Mouse (Mus musculus) CH12.LX (cell line): ENCODE results near the gene Crtc3. TPM values are rescaled to one million over a fixed set of nuclear protein-coding genes. Genes with fewer than 3 reads are reported as not detected.

Experiments used
- DNase-seq: peaks from one replicate; pipeline ENCODE4 v3.0.0-alpha.2; 2013; ENCODE audit errors: extremely low read depth
- H3K27ac ChIP-seq: 2 replicates; pipeline ENCODE4 v1.5.1; 2012; ENCODE audit warnings: low read depth, mild to moderate bottlenecking, control low read depth, moderate library complexity; ENCODE audit not compliant: insufficient read depth
- H3K27me3 ChIP-seq: replicated peaks from 2 replicates; pipeline ENCODE3; 2012; ENCODE audit warnings: inconsistent platforms
- H3K36me3 ChIP-seq, 2 experiments: replicated peaks in 1 of 2; 2 replicates each; pipeline versions ENCODE3 to v1.6.1; 2012; ENCODE audit warnings: inconsistent platforms in 1 of 2, low read length in 1 of 2, mild to moderate bottlenecking in 1 of 2, mixed read lengths in 1 of 2, moderate library complexity in 1 of 2; ENCODE audit not compliant: control insufficient read depth in 1 of 2, insufficient read depth in 1 of 2
- H3K4me1 ChIP-seq, 2 experiments: 2 replicates each; pipeline ENCODE4 v1.6.1; 2012; ENCODE audit warnings: inconsistent platforms in 1 of 2, moderate library complexity in 1 of 2; ENCODE audit not compliant: insufficient read depth in 2 of 2, control insufficient read depth in 1 of 2
- H3K4me2 ChIP-seq: 2 replicates; pipeline ENCODE4 v1.6.1; 2012; ENCODE audit warnings: low read depth, mild to moderate bottlenecking, control low read depth; ENCODE audit not compliant: poor library complexity, insufficient read depth, severe bottlenecking
- H3K4me3 ChIP-seq, 3 experiments: fragments of 150-350 bp in 1 of 3; sonication (generic) in 1 of 3; replicated peaks in 1 of 3; 2 replicates each; pipeline versions ENCODE3 to v1.5.1; 2011 to 2012; ENCODE audit warnings: low read depth in 2 of 3, low read length in 2 of 3, mild to moderate bottlenecking in 2 of 3, moderate library complexity in 2 of 3, control low read depth in 1 of 3, improper control_type of control experiment in 1 of 3, inconsistent platforms in 1 of 3, mixed read lengths in 1 of 3; ENCODE audit not compliant: poor library complexity in 1 of 3
- H3K79me2 ChIP-seq: replicated peaks from 2 replicates; pipeline ENCODE4 v1.6.1; 2012; ENCODE audit warnings: mild to moderate bottlenecking, moderate library complexity; ENCODE audit not compliant: control insufficient read depth, poor library complexity, insufficient read depth, severe bottlenecking; ENCODE audit errors: extremely low read depth
- H3K9ac ChIP-seq: 2 replicates; pipeline ENCODE4 v1.6.1; 2012; ENCODE audit warnings: low read depth, mild to moderate bottlenecking, control low read depth, moderate library complexity; ENCODE audit not compliant: insufficient read depth
- H3K9me3 ChIP-seq: replicated peaks from 2 replicates; pipeline ENCODE3; 2012; ENCODE audit warnings: low read length, inconsistent platforms, mixed read lengths
- BHLHE40 ChIP-seq: IDR thresholded peaks from 2 replicates; pipeline ENCODE4 v1.6.1; 2011; ENCODE audit warnings: mild to moderate bottlenecking, low read depth, low read length, improper control_type of control experiment
- CHD1 ChIP-seq: IDR thresholded peaks from 2 replicates; pipeline ENCODE4 v1.6.1; 2012; ENCODE audit warnings: low read depth, low read length, improper control_type of control experiment, inconsistent platforms
- CTCF ChIP-seq, 2 experiments: IDR thresholded peaks in 1 of 2; conservative IDR thresholded peaks in 1 of 2; 2 replicates each; pipeline ENCODE4 v1.5.1; 2011 to 2012; ENCODE audit warnings: low read depth in 2 of 2, low read length in 2 of 2, improper control_type of control experiment in 1 of 2, inconsistent platforms in 1 of 2, mild to moderate bottlenecking in 1 of 2, moderate library complexity in 1 of 2
- IRF4 ChIP-seq: IDR thresholded peaks from 2 replicates; pipeline ENCODE4 v1.6.1; 2014; ENCODE audit warnings: low read depth, mild to moderate bottlenecking, inconsistent platforms, low read length, improper control_type of control experiment
- JUND ChIP-seq: conservative IDR thresholded peaks from 2 replicates; pipeline ENCODE4 v1.6.1; 2011; ENCODE audit warnings: low read depth, low read length, improper control_type of control experiment
- MAX ChIP-seq: IDR thresholded peaks from 2 replicates; pipeline ENCODE4 v1.6.1; 2011; ENCODE audit warnings: low read length, improper control_type of control experiment
- MAZ ChIP-seq: IDR thresholded peaks from 2 replicates; pipeline ENCODE4 v1.6.1; 2012; ENCODE audit warnings: low read depth, mild to moderate bottlenecking, inconsistent platforms, low read length, improper control_type of control experiment, moderate library complexity
- MEF2A ChIP-seq: IDR thresholded peaks from 2 replicates; pipeline ENCODE4 v1.6.1; 2014; ENCODE audit warnings: low read depth, mild to moderate bottlenecking, inconsistent platforms, low read length, improper control_type of control experiment, borderline replicate concordance
- MXI1 ChIP-seq: IDR thresholded peaks from 2 replicates; pipeline ENCODE4 v1.6.1; 2011; ENCODE audit warnings: mild to moderate bottlenecking, low read depth, low read length, improper control_type of control experiment
- POLR2A ChIP-seq: IDR thresholded peaks from 2 replicates; pipeline ENCODE4 v1.6.1; 2011; ENCODE audit warnings: low read depth, mild to moderate bottlenecking, improper control_type of control experiment, low read length
- RAD21 ChIP-seq: IDR thresholded peaks from 2 replicates; pipeline ENCODE4 v1.6.1; 2011; ENCODE audit warnings: low read depth, mild to moderate bottlenecking, low read length, improper control_type of control experiment, moderate library complexity
- SIN3A ChIP-seq: IDR thresholded peaks from 2 replicates; pipeline ENCODE4 v1.6.1; 2012; ENCODE audit warnings: low read length, improper control_type of control experiment, inconsistent platforms
- USF1 ChIP-seq: IDR thresholded peaks from 2 replicates; pipeline ENCODE4 v1.6.1; 2014; ENCODE audit warnings: low read depth, mild to moderate bottlenecking, inconsistent platforms, low read length, improper control_type of control experiment
- USF2 ChIP-seq: conservative IDR thresholded peaks from 2 replicates; pipeline ENCODE4 v1.6.1; 2011; ENCODE audit warnings: low read depth, low read length, improper control_type of control experiment
- ZC3H11A ChIP-seq: IDR thresholded peaks from 2 replicates; pipeline ENCODE4 v1.6.1; 2012; ENCODE audit warnings: low read depth, mild to moderate bottlenecking, inconsistent platforms, low read length, improper control_type of control experiment
- ZMIZ1 ChIP-seq: IDR thresholded peaks from 2 replicates; pipeline ENCODE4 v1.6.1; 2012; ENCODE audit warnings: low read depth, mild to moderate bottlenecking, inconsistent platforms, low read length, improper control_type of control experiment
- ZNF384 ChIP-seq: IDR thresholded peaks from 2 replicates; pipeline ENCODE4 v1.6.1; 2012; ENCODE audit warnings: low read depth, low read length, improper control_type of control experiment, inconsistent platforms
- dilution Hi-C: fragments of 300-500 bp; cut with MboI; formaldehyde crosslinking; loops from 2 replicates; pipeline ENCODE4 v1.14.3; 2020; ENCODE audit warnings: low sequenced_read_pairs; ENCODE audit not compliant: extremely low pct_unique_long_range_greater_than_20kb, extremely low pct_ligation_motif_present
- in situ Hi-C: fragments of 300-500 bp; cut with MboI; formaldehyde crosslinking; loops from 3 replicates; pipeline ENCODE4 v1.14.3; 2019; ENCODE audit warnings: low sequenced_read_pairs, low pct_ligation_motif_present, low pct_unique_long_range_greater_than_20kb, mixed read lengths
- polyA plus RNA-seq: library from polyadenylated mRNA; unstranded; fragments of >175 nt; gene quantifications from 2 replicates; pipeline ENCODE4 v1.2.1, GENCODE M21; 2012; ENCODE audit warnings: low read depth; ENCODE audit not compliant: insufficient read length
- total RNA-seq, 2 experiments: library from RNA; depleted of rRNA; stranded (reverse); fragments of 300-350 nt in 1 of 2; fragments of >200 nt in 1 of 2; gene quantifications; 2 replicates each; pipeline ENCODE4 v1.2.3; 2012 to 2014

Gene Crtc3
- total and polyA plus RNA-seq, 3 experiments, result 1.2 to 9.1 (median 4.4) TPM

- in situ Hi-C loops, result no loop called here
Observed at GRCm38 (mm10) chr7:80625841-80626240, 62.8 kb downstream of the Crtc3 start.

GRCm38 (mm10) chr7:80623276-80623675 is 65.4 kb downstream of the Crtc3 start:
- Histone ChIP-seq H3K9ac (no peak overlapping the region), H3K9me3 (no peaks in the 10 kb centered on the region), H3K4me3 (no peak overlapping the region), H3K4me1 (peaks cover 0 to 4% of the 10 kb centered on the region in 2 experiments; a peak in 2 of 4 replicates), H3K27me3 (no peaks in the 10 kb centered on the region), H3K27ac (no peak overlapping the region), H3K36me3 (peaks cover 2 to 38% of the 10 kb centered on the region in 2 experiments), H3K4me2 (no peak overlapping the region), H3K79me2 (no peaks in the 10 kb centered on the region)
- no peak for TF ChIP-seq ZC3H11A
- no peak for TF ChIP-seq ZMIZ1
- TF ChIP-seq USF1, result no peak
- TF ChIP-seq IRF4, result no peak
- TF ChIP-seq RAD21, result no peak
- in situ Hi-C loops, result no loop called here
- dilution Hi-C loops, result no loop called here
- no peak for DNase-seq

More at GRCm38 (mm10) chr7:80625841-80626240, 62.8 kb downstream of the Crtc3 start:
- no peak for DNase-seq
- peaks cover 0 to 14% of the 10 kb centered on the region in 2 experiments; a peak in 2 of 4 replicates for H3K4me1 ChIP-seq
- dilution Hi-C loops, result no loop called here
- no peak overlapping the region for H3K9ac ChIP-seq
- H3K79me2 ChIP-seq, result no peaks in the 10 kb centered on the region
- H3K27me3 ChIP-seq, result no peaks in the 10 kb centered on the region
- peaks cover 3 to 44% of the 10 kb centered on the region in 2 experiments for H3K36me3 ChIP-seq
- H3K4me2 ChIP-seq, result no peak overlapping the region
- no peak overlapping the region for H3K4me3 ChIP-seq
- TF ChIP-seq CTCF (conservative IDR thresholded peaks at IDR 0.05 in 1 of 2, IDR thresholded peaks at IDR 0.05 in 1 of 2; ENCODE audit: low read depth in 2 of 2, low read length in 2 of 2) (no peak), IRF4 (no peak), MXI1 (no peak), ZNF384 (no peak), RAD21 (no peak), USF2 (no peak), MEF2A (no peak), ZC3H11A (no peak), CHD1 (no peak), SIN3A (no peak), USF1 (no peak), JUND (no peak), BHLHE40 (no peak), MAX (no peak), POLR2A (no peak), MAZ (no peak)
- H3K27ac ChIP-seq, result no peak overlapping the region
- no peaks in the 10 kb centered on the region for H3K9me3 ChIP-seq
